Mouse (Mus musculus): Measurements from ENCODE around the gene Ndufaf4. TPM values are rescaled to one million over a fixed set of nuclear protein-coding genes. Genes with fewer than 3 reads are reported as not detected.
A peak's percentile ranks its signal among the peaks of the same experiment; 100 is the strongest.
"Not testable (repeated sequence)": the region's sequence is repeated elsewhere in the genome, so short reads cannot be mapped to it uniquely, and the experiment has no call there.

Gene Ndufaf4
- 41.9 and 51.9 TPM in 2 replicates for polyA plus RNA-seq (2014; fragmentation: Nextera tagmentation; extraction: Ambion mirVana)

- no peaks in the 10 kb centered on the region for H3K9me3 ChIP-seq (ENCODE audit: control insufficient read depth, low read length)
- 0 out of 2 replicates have a peak within 1 kb of the TSS, but pooled peaks have one; percentile 13 for H3K27ac ChIP-seq (replicated peaks; ENCODE audit: low read depth, low read length)
- DNase-seq (ENCODE audit: low spot score) (peak; percentile 93), ATAC-seq (ENCODE audit: low read depth) (peak; percentile 98)
- H3K4me3 ChIP-seq (ENCODE audit: low read depth, low read length) = peak within 1 kb of the TSS; percentile 68
- H3K4me1 ChIP-seq (ENCODE audit: control insufficient read depth, insufficient read depth, low read length) = peaks cover 5% of the 10 kb centered on the region
- no peaks in the 10 kb centered on the region for H3K27me3 ChIP-seq (replicated peaks; ENCODE audit: control insufficient read depth, insufficient read depth, low read length)
- peaks cover 18% of the 10 kb centered on the region for H3K36me3 ChIP-seq (ENCODE audit: control insufficient read depth, insufficient read depth, low read length)
- H3K4me2 ChIP-seq (ENCODE audit: low read depth, low read length) = peak within 1 kb of the TSS; percentile 71
- H3K9ac ChIP-seq (ENCODE audit: low read depth, low read length) = peak within 1 kb of the TSS; percentile 71
- under 1% methylated on average over 51 of the region's 58 CpGs for WGBS
Observed at GRCm38 (mm10) chr4:24897851-24898515, at the start of gene Ndufaf4. Ndufaf4 (plus strand) TSS chr4:24898083.

- H3K4me2 ChIP-seq (ENCODE audit: low read depth, low read length) = peak within 1 kb of the TSS; percentile 86
- H3K27me3 ChIP-seq (replicated peaks; ENCODE audit: control insufficient read depth, insufficient read depth, low read length) = no peaks in the 10 kb centered on the region
- H3K9ac ChIP-seq (ENCODE audit: low read depth, low read length) = peak within 1 kb of the TSS; percentile 69
- H3K9me3 ChIP-seq (ENCODE audit: control insufficient read depth, low read length) = no peaks in the 10 kb centered on the region
- 0 out of 2 replicates have a peak within 1 kb of the TSS, but pooled peaks have one; percentile 0 for H3K27ac ChIP-seq (replicated peaks; ENCODE audit: low read depth, low read length)
- no peaks in the 10 kb centered on the region for H3K36me3 ChIP-seq (ENCODE audit: control insufficient read depth, insufficient read depth, low read length)
- no peaks in the 10 kb centered on the region for H3K4me1 ChIP-seq (ENCODE audit: control insufficient read depth, insufficient read depth, low read length)
- peak; percentile 93 for ATAC-seq (ENCODE audit: low read depth)
- WGBS = under 1% methylated on average over 32 of the region's 63 CpGs
- DNase-seq (ENCODE audit: low spot score) = peak; percentile 86
- peak within 1 kb of the TSS; percentile 58 for H3K4me3 ChIP-seq (ENCODE audit: low read depth, low read length)
Observed at GRCm38 (mm10) chr4:24850401-24851325, 47.2 kb upstream of the Ndufaf4 start, which contains the start of gene Klhl32. Klhl32 (minus strand) TSS chr4:24851124.

- Histone ChIP-seq H3K4me1 (ENCODE audit: control insufficient read depth, insufficient read depth, low read length) (no peaks in the 10 kb centered on the region), H3K9ac (ENCODE audit: low read depth, low read length) (no peak overlapping the region), H3K27me3 (replicated peaks; ENCODE audit: control insufficient read depth, insufficient read depth, low read length) (no peaks in the 10 kb centered on the region), H3K36me3 (ENCODE audit: control insufficient read depth, insufficient read depth, low read length) (no peaks in the 10 kb centered on the region), H3K4me3 (ENCODE audit: low read depth, low read length) (no peak overlapping the region), H3K4me2 (ENCODE audit: low read depth, low read length) (no peak overlapping the region), H3K27ac (replicated peaks; ENCODE audit: low read depth, low read length) (no peak overlapping the region), H3K9me3 (ENCODE audit: control insufficient read depth, low read length) (no peaks in the 10 kb centered on the region)
- 37% methylated on average over 6 of the region's 6 CpGs for WGBS
- DNase-seq (ENCODE audit: low spot score) (no peak), ATAC-seq (ENCODE audit: low read depth) (no peak)
Observed at GRCm38 (mm10) chr4:24865691-24866090, 32.2 kb upstream of the Ndufaf4 start.

GRCm38 (mm10) chr4:24869230-24869629, 28.7 kb upstream of the Ndufaf4 start:
- Histone ChIP-seq H3K9me3 (ENCODE audit: control insufficient read depth, low read length) (no peaks in the 10 kb centered on the region), H3K36me3 (ENCODE audit: control insufficient read depth, insufficient read depth, low read length) (no peaks in the 10 kb centered on the region), H3K27ac (replicated peaks; ENCODE audit: low read depth, low read length) (no peak overlapping the region), H3K27me3 (replicated peaks; ENCODE audit: control insufficient read depth, insufficient read depth, low read length) (no peaks in the 10 kb centered on the region), H3K9ac (ENCODE audit: low read depth, low read length) (no peak overlapping the region), H3K4me1 (ENCODE audit: control insufficient read depth, insufficient read depth, low read length) (no peaks in the 10 kb centered on the region), H3K4me3 (ENCODE audit: low read depth, low read length) (no peak overlapping the region), H3K4me2 (ENCODE audit: low read depth, low read length) (no peak overlapping the region)
- ATAC-seq (ENCODE audit: low read depth) = peak; percentile 76; the same call in 1 of the 2 replicates
- peak; percentile 63 for DNase-seq (ENCODE audit: low spot score)
- WGBS = 42% methylated on average over 4 of the region's 4 CpGs

DNA sequence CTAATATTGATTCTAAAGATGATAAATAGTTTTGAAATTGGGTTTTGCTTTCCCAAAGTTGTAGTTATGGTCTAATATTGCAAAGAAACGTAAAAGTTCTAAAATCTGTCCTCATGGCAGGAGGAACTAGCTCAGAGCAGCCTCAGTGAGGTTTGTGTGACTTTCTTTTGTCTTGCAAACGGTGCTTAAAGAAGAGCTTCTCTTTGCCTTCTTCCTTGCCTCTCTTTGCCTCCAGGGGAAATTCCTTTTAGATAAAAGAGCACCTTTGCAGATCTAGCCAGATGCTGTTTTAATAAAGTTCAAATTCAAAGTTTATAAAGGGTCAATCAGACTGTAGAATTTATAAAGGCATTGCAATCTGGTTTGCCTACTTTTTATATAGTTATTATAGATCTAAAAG, 8.5 kb upstream of the Ndufaf4 start:
- H3K27ac ChIP-seq (replicated peaks; ENCODE audit: low read depth, low read length); H3K4me1 ChIP-seq (ENCODE audit: control insufficient read depth, insufficient read depth, low read length); DNase-seq (ENCODE audit: low spot score); H3K9me3 ChIP-seq (ENCODE audit: control insufficient read depth, low read length); H3K36me3 ChIP-seq (ENCODE audit: control insufficient read depth, insufficient read depth, low read length); ATAC-seq (ENCODE audit: low read depth); H3K4me2 ChIP-seq (ENCODE audit: low read depth, low read length); H3K4me3 ChIP-seq (ENCODE audit: low read depth, low read length); H3K27me3 ChIP-seq (replicated peaks; ENCODE audit: control insufficient read depth, insufficient read depth, low read length); H3K9ac ChIP-seq (ENCODE audit: low read depth, low read length): not testable (repeated sequence)
- WGBS = 20% methylated on average over 2 of the region's 2 CpGs

DNA sequence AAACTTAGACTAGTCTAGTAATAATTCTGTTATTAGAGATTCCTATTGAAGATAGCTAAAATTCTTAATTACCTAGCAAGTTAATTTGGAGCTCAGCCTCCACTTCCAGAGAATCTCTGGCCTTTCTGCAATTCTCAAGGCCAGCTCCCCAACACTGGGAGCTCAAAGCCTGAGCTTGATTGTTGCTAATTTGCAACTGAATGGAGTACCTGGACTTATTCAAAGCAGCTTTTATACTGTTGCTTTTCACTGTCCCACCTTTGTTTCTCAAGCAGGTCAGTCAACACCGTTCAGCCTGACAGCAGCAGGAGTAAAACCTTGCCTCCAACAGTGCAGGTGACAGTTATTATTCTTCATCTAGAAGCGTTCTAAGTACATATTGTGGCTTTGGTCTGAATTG, 5.6 kb upstream of the Ndufaf4 start:
- not testable (repeated sequence) for H3K27me3 ChIP-seq (replicated peaks; ENCODE audit: control insufficient read depth, insufficient read depth, low read length); H3K4me2 ChIP-seq (ENCODE audit: low read depth, low read length); H3K27ac ChIP-seq (replicated peaks; ENCODE audit: low read depth, low read length); H3K9me3 ChIP-seq (ENCODE audit: control insufficient read depth, low read length); H3K9ac ChIP-seq (ENCODE audit: low read depth, low read length); H3K4me1 ChIP-seq (ENCODE audit: control insufficient read depth, insufficient read depth, low read length); DNase-seq (ENCODE audit: low spot score); ATAC-seq (ENCODE audit: low read depth); H3K4me3 ChIP-seq (ENCODE audit: low read depth, low read length); H3K36me3 ChIP-seq (ENCODE audit: control insufficient read depth, insufficient read depth, low read length)
- 69% methylated on average over 2 of the region's 2 CpGs for WGBS

GRCm38 (mm10) chr4:24894625-24895024, 3.3 kb upstream of the Ndufaf4 start:
- Histone ChIP-seq H3K36me3 (ENCODE audit: control insufficient read depth, insufficient read depth, low read length) (no peaks in the 10 kb centered on the region), H3K4me2 (ENCODE audit: low read depth, low read length) (no peak overlapping the region), H3K9ac (ENCODE audit: low read depth, low read length) (no peak overlapping the region), H3K27me3 (replicated peaks; ENCODE audit: control insufficient read depth, insufficient read depth, low read length) (no peaks in the 10 kb centered on the region), H3K27ac (replicated peaks; ENCODE audit: low read depth, low read length) (no peak overlapping the region), H3K4me3 (ENCODE audit: low read depth, low read length) (no peak overlapping the region), H3K9me3 (ENCODE audit: control insufficient read depth, low read length) (no peaks in the 10 kb centered on the region), H3K4me1 (ENCODE audit: control insufficient read depth, insufficient read depth, low read length) (peaks cover 5% of the 10 kb centered on the region)
- DNase-seq (ENCODE audit: low spot score) (no peak), ATAC-seq (ENCODE audit: low read depth) (no peak)
- 66% methylated on average over 4 of the region's 4 CpGs for WGBS

- Histone ChIP-seq H3K4me1 (ENCODE audit: control insufficient read depth, insufficient read depth, low read length) (peaks cover 5% of the 10 kb centered on the region), H3K9ac (ENCODE audit: low read depth, low read length) (no peak overlapping the region), H3K4me2 (ENCODE audit: low read depth, low read length) (peak overlapping the region; percentile 71), H3K27me3 (replicated peaks; ENCODE audit: control insufficient read depth, insufficient read depth, low read length) (no peaks in the 10 kb centered on the region), H3K36me3 (ENCODE audit: control insufficient read depth, insufficient read depth, low read length) (peaks cover 10% of the 10 kb centered on the region), H3K9me3 (ENCODE audit: control insufficient read depth, low read length) (no peaks in the 10 kb centered on the region), H3K4me3 (ENCODE audit: low read depth, low read length) (no peak overlapping the region), H3K27ac (replicated peaks; ENCODE audit: low read depth, low read length) (no peak overlapping the region)
- DNase-seq (ENCODE audit: low spot score) (peak; percentile 85), ATAC-seq (ENCODE audit: low read depth) (no peak)
- WGBS = 0% methylated on average over 1 of the region's 1 CpGs
Observed at GRCm38 (mm10) chr4:24896829-24897228, 1.1 kb upstream of the Ndufaf4 start.
